Mouse (Mus musculus) cerebellum, adult 8-10 months (tissue): Measurements from ENCODE around the gene Tat.
"Not testable (repeated sequence)": the region's sequence is repeated elsewhere in the genome, so short reads cannot be mapped to it uniquely, and the experiment has no call there.

Source experiments
- DNase-seq: peaks from one replicate; pipeline ENCODE4 v3.0.0; 2022

Tat gene

GRCm38 (mm10) chr8:109986384-109986783 lies 3.9 kb upstream of the Tat start:
- no peak for DNase-seq

DNA sequence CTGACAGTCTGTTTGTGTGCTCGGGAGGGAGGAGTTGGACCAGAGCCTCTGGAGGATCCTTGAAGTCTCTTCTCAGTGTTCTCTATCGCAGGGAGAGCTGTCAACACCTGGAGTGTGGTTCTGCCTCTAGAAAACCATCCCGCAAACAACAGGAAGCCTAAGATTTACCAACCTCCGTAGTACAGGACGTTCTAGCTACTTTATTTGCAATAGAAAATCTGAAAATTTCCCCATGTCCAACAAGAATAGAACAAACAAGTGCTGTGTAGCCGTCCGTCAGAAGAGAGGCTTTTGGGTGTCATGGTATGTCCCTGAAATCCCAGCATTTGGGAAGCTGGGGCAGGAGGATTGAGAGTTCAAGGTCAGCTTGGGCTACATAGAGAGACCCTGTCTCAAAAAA lies 2.5 kb upstream of the Tat start:
- no peak for DNase-seq

- DNase-seq, result no peak
Observed at GRCm38 (mm10) chr8:109989151-109989550, 1.1 kb upstream of the Tat start.

- no peak for DNase-seq
Observed at GRCm38 (mm10) chr8:109992166-109992565, 1.9 kb downstream of the Tat start.

GRCm38 (mm10) chr8:109992951-109993350 lies 2.7 kb downstream of the Tat start:
- no peak for DNase-seq

DNA sequence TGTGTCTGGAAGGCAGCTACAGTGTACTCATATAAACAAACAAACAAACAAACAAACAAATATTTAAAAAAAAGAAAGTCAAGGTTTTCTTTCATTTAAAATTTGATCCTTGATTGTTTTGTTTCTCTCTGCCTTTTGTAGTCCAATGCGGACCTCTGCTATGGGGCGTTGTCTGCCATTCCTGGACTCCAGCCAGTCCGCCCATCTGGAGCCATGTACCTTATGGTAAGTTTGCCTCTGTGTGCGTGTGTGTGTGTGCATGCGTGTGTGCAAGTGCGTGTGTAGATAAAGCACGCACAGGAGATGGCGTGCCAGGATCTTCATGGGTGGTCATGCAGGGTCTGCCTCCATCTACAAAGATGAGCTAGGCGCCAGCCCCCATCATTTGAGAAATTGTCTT lies 7.1 kb downstream of the Tat start:
- DNase-seq, result no peak

GRCm38 (mm10) chr8:109998066-109998465 lies 7.8 kb downstream of the Tat start:
- no peak for DNase-seq

DNA sequence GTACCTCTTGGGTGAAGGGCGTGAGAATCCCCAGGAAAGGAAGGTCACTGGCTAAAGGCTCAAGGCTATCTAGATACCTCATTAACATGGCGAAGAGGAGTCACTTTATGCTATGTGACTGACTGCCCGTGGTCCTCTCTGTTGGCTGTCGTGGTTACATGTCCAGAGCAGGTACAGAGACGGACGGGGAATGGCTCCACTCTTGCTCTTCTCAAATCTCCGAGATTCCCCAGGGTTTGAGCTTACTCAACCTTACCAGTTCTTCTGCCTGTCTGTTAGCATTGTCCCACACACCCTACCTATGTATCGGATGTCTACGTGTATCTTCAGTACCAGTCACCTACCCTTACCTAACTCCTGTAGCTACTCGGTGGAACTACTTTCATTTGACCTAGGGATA lies 9.7 kb downstream of the Tat start:
- no peak for DNase-seq

GRCm38 (mm10) chr8:110002953-110003352 lies 12.7 kb downstream of the Tat start:
- DNase-seq, result no peak

- DNase-seq, result no peak
Observed at GRCm38 (mm10) chr8:110004300-110004699, 14.1 kb downstream of the Tat start.

DNA sequence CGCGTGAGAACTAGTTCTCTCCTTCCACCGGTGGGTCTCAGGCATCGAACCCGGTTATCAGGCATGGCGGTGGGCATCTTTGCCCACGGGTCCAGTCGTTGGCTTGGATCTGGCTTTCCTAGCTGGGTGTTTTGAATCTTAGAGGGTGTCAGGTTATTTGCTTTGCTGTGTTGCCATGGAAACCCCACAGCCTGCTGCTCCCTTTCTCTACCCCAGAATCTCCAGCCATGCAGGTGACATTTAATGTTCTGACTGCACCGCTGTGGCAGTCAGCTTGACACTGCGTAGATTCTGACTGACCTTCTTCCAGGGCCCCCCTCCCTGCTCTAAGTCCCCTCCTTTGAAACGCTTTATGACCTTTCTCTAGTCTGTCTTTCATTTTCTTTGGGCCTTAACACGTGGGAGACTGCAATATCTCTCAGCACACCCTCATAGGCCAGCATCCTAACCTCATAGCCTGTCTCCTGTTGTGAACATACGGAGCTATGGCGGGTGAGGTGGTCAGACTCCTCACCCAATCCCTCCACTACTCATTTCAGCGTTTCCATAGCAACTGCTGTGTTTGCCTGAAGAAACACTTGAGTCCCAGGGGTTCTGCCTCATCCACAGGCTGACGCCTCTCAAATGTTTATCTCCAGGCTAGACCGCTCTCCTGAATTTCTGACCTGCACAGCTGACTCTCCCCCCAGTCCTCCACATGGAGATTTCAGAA lies 16.2 kb downstream of the Tat start:
- no peak for DNase-seq

DNA sequence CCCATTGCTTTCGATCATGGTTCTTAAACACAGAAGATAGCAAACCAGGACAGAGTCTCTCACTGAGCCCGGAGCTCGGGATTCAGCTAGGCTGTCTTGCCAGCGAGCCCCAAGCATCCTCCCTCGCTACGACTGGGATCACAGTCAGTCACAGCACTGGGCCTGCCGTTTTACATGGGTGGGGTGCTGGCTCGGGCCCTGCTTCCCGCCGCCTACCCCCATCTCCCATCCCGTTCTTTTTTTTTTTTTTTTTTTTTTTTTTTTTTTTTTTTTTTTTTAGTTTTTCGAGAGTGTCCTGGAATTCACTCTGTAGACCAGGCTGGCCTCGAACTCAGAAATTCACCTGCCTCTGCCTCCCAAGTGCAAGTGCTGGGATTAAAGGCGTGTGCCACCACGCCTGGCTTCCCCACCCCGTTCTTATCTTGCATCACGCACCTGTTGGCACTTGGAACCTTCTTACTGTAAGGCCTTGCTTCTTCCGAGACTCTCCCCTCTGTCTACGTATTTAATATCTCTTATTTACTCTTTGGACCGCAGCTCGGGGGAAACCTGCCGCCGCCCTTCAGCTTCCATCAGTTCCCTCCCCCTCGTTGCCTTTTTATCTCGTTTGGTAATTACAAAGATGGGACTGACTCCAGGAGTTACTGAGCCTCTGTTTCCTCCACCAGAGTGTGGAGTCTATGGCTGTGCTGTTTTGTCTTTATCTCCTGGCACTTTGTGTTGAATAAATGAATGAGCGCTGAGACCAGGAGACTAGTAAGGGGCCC lies 18.2 kb downstream of the Tat start:
- DNase-seq, result no peak

DNA sequence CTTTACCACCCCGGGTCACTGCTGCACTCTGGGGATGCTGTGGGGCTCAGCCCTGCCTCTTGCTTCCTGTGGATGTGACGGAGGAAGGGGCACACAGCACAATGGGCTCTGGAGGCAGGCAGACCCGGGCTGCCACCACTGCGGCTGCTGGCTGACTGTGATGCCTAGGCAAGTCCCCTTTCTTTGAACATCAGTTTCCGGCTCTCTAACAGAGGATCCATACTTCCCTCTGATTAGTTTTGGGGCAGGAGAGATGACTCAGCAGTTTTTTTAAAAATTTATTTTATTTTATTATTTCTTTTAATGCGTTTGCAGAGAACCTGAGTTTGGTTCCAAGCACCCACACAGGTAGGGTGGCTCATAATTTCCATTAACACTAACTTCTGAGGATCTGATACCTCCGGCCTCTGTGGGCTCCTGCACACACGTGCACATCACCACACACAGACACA lies 18.8 kb downstream of the Tat start:
- no peak for DNase-seq

GRCm38 (mm10) chr8:110010868-110011267 lies 20.6 kb downstream of the Tat start:
- peak; percentile 12 for DNase-seq

DNA sequence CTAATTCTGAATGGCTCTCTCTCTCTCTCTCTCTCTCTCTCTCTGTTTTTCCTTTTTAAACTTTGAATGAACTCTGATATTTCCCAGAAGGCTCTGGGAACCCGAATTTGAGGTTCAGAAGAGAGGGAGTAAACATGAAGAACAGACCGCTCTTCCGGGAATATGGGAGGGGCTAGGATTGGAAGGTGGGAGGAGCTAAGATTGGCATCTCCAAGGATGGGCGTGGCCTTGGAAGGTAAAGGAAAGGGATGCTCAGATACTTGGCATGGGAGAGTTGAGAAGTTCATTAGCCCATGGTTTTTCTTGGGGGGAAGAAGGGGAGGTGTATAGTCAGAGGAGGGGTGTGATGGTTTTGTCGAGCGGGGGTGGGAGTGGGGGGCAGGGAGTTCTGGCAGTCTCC lies 31.8 kb downstream of the Tat start:
- DNase-seq, result no peak

DNA sequence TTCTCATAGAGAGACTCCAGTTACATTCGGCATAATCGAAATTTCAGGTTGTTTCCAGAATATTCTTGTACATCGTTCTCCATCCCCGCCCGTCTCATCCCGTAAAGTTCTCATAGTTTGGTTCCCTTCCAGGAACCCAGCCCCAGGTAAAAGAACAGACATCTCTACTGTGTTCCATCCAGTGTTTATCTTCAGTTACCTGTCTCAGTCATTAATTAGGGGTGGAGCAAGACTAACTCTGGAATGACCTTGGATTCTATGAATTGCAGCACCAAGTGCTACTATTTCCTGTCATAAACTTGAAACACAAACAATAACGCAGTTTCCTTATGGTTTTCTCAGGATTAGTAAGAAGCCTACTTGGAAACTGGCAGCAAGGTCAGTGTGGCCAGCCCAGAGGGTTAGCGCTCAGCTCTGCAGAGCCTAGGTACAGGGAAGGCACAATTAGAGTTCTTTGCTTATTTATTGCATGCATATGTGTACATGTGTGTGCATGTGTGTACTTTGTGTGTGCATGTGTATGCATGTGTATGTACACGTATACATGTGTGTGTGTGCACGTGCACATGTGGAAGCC lies 32.6 kb downstream of the Tat start:
- DNase-seq, result no peak

GRCm38 (mm10) chr8:110033771-110034170 lies 43.5 kb downstream of the Tat start:
- not testable (repeated sequence) for DNase-seq

GRCm38 (mm10) chr8:110034331-110034730 lies 44.1 kb downstream of the Tat start:
- no peak for DNase-seq

DNA sequence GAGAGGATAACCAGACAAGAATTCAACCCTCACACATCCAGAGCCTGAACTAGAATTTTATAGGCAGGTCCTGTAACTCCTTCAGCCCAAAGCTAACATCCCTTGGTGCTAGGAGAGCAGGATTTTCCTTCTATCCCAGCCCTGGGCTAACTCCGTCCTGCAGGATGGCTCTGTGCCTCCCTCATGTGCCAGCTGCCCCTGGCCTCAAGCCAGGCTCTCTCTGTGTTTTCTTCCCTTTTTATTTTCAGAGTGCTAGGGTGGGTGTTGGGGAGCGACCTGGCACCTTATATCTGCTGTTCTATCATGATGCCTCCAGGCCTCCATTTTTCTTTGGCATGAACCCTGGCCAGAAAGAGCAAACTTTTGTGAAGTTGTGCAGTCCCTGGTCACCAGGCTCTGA lies 45.9 kb downstream of the Tat start:
- DNase-seq, result no peak

DNA sequence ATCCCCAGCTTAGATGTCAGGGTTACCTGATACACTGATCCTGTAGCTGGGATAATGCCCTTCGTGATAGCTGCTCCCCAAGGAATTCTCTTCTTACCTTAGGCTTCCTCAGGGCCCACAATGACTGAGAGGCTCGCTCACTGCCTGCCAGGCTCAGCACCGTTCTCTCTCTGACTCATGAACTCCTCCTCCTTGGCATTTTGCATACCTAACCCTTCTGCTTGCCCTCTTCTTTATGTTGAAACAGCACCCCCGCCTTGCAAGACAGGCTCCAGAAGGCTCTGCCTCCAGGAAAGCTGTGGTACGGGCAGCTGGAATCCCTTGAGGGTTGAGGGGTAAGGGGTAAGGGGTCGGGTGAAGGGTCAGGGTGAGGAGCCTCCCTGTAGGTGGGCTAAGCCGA lies 49.0 kb downstream of the Tat start:
- no peak for DNase-seq

- DNase-seq, result no peak
Observed at GRCm38 (mm10) chr8:110039659-110040058, 49.4 kb downstream of the Tat start, which contains the start of gene Chst4. Gene Chst4 (minus strand): TSS chr8:110039740.

DNA sequence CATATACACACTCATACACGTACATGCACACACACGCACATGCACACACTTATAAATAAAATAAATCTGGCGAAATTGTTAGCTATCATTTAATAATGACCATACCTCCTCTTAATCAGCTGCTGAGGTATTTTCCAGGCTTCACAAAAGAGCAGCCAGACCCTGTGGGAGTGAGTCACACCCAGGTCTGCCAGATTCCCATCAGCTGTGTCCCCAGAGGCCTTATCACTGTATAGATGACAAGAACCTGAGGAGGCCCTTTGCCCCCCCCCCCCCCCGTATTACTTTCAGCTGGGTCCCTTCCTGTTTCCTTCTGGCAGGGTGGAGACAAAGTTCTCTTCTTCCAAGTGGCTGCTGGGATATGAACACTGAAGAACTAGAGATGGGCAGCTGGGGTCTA lies 50.3 kb downstream of the Tat start:
- no peak for DNase-seq
